Mouse (Mus musculus): ENCODE measurements around the gene Agbl1.

DNA sequence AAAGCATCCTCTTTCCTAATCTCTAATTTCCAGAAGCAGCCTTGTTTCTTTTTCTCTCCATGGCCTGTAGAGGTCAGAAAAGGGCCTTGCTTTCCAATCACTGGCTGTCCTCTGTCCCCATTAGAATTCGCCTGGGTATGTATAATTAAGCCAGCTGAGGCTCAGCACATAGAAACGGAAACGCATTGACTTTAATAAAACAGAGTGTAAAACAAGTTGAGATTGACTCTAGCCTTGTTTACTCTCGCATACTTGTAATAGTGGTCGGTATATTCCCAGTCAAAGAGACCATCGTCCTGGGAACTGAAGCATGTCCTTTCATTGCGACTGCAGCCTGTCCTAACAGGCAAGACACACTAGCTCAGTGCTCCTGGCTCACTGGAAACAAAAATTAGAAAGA lies 902.3 kb downstream of the Agbl1 start:
- TF ChIP-seq ZC3H11A (IDR thresholded peaks at IDR 0.05; ENCODE audit: low read depth, low read length) (no peak), EP300 (IDR thresholded peaks at IDR 0.05; ENCODE audit: low read length) (no peak), SMC3 (IDR thresholded peaks at IDR 0.05; ENCODE audit: low read depth, low read length) (no peak), CTCF (conservative IDR thresholded peaks at IDR 0.05 in 1 of 2, IDR thresholded peaks at IDR 0.05 in 1 of 2; ENCODE audit: low read depth in 2 of 2, low read length in 2 of 2) (peak in 1 of 2 experiments; percentile 19; a peak in 1 of 4 replicates), POLR2A (IDR thresholded peaks at IDR 0.05; ENCODE audit: low read depth, low read length) (no peak), CHD1 (IDR thresholded peaks at IDR 0.05; ENCODE audit: low read depth, low read length) (no peak), MAX (IDR thresholded peaks at IDR 0.05; ENCODE audit: low read length) (no peak), KAT2A (IDR thresholded peaks at IDR 0.05; ENCODE audit: insufficient replicate concordance, low read length) (no peak), HCFC1 (IDR thresholded peaks at IDR 0.05; ENCODE audit: low read depth, low read length) (no peak)

All from CH12.LX (cell line).